Mouse (Mus musculus): ENCODE measurements at regions not wholly inside any gene's neighbourhood (a gene's known extent, or its start where the extent isn't known, plus 50 kb on each side); places are given as distances from the start of the nearest gene placed in this dataset.

- WGBS, result 81% methylated on average over 3 of the region's 3 CpGs
- H3K4me3 ChIP-seq, result no peak overlapping the region
- no peak overlapping the region for H3K9ac ChIP-seq
- no peaks in the 10 kb centered on the region for H3K36me3 ChIP-seq
- H3K4me2 ChIP-seq, result no peak overlapping the region
- H3K4me1 ChIP-seq (replicated peaks), result no peaks in the 10 kb centered on the region
- no peaks in the 10 kb centered on the region for H3K9me3 ChIP-seq (replicated peaks)
- no peak overlapping the region for H3K27ac ChIP-seq
- no peaks in the 10 kb centered on the region for H3K27me3 ChIP-seq
- ATAC-seq (replicated peaks; ENCODE audit: insufficient number of reproducible peaks, insufficient read depth, low FRiP score, low read depth), result no peak
Measured at GRCm38 (mm10) chr3:132029112-132029511, 56.0 kb upstream of the Dkk2 start.

DNA sequence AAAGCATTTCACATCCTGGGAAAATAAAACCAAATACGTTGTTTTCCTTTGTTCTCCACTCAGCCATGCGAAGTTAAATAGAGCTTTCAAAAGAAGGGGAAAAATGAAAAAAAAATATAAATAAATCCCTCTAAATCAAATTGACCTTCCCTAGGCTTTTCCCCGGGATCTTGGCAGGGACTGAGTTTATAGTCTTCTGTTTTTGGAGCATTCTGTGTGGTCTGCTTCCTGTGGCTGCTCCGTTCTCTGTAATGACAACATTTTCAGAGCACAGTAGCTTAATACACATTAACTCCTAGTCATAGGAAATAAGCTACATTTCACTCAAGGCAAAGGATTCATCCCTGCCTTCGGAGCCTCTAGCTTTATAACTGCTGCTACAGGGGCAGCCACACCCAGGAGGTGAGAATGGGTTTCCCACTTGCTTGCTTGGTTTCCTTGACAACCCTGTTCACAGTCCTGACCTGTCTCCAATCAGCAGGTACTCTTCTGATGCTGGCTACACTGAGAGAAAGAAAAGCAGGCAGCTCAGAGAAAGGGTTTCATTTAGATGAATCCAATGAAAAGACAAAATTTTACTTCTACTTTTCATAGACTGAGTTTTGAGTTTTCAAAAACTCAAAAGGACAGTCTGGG is 51.9 kb upstream of the Dkk2 start:
- WGBS, result 51% methylated on average over 5 of the region's 5 CpGs
- Histone ChIP-seq H3K9ac (no peak overlapping the region), H3K4me3 (no peak overlapping the region), H3K36me3 (no peaks in the 10 kb centered on the region), H3K27me3 (no peaks in the 10 kb centered on the region), H3K9me3 (replicated peaks) (no peaks in the 10 kb centered on the region), H3K4me2 (no peak overlapping the region), H3K27ac (no peak overlapping the region), H3K4me1 (replicated peaks) (no peaks in the 10 kb centered on the region)
- no peak for ATAC-seq (replicated peaks; ENCODE audit: insufficient number of reproducible peaks, insufficient read depth, low FRiP score, low read depth)

- no peak for ATAC-seq (replicated peaks; ENCODE audit: insufficient number of reproducible peaks, insufficient read depth, low FRiP score, low read depth)
- Histone ChIP-seq H3K27me3 (no peaks in the 10 kb centered on the region), H3K4me2 (no peak overlapping the region), H3K36me3 (no peaks in the 10 kb centered on the region), H3K9ac (no peak overlapping the region), H3K27ac (no peak overlapping the region), H3K9me3 (replicated peaks) (no peaks in the 10 kb centered on the region), H3K4me3 (no peak overlapping the region), H3K4me1 (replicated peaks) (no peaks in the 10 kb centered on the region)
- WGBS, result 71% methylated on average over 2 of the region's 2 CpGs
Measured at GRCm38 (mm10) chr3:132035176-132035575, 49.9 kb upstream of the Dkk2 start.
